Mouse (Mus musculus) brain, embryonic 18.5 days (tissue): ENCODE results near the gene Armc7.
"Not testable (repeated sequence)": the region's sequence is repeated elsewhere in the genome, so short reads cannot be mapped to it uniquely, and the experiment has no call there.

Source experiments
- DNase-seq: peaks from one replicate; pipeline ENCODE4 v3.0.0-alpha.2; 2012; ENCODE audit warnings: low read depth, low spot score

Armc7 gene

GRCm38 (mm10) chr11:115522238-115522637, 46.8 kb downstream of the Armc7 start:
- DNase-seq: no peak

DNA sequence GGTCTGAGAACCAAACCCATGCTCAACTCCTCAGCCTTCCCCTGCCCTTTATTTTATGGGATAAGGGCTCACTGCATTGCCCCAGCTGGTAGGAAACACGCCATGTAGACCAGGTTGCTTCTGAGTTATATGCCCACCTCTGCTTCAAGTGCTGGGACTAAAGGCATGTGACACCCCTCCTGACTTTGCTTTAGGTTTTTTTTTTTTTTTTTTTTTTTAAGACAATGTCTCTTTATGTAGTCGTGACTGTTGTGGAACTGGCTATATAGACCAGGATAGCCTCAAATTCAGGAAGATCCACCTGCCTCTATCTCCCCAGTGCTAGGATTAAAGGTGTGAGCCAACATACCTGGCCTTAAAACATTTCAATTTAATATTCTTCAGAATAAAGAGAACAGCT, 47.2 kb downstream of the Armc7 start:
- DNase-seq: no peak

DNA sequence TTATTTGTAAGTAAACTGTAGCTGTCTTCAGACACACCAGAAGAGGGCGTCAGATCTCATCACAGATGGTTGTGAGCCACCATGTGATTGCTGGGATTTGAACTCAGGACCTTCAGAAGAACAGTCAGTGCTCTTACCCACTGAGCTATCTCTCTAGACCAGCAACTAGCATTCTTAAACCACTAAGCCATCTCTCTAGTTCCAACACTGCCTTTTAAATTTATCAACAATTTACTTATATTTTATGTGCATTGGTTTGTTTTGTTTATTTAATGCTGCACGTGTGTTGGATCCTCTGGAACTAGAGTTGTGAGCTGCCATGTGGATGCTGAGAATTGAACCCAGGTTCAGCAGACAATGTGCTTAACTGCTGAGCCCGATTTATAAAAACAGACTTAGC, 51.0 kb downstream of the Armc7 start:
- DNase-seq: not testable (repeated sequence)

GRCm38 (mm10) chr11:115534759-115535371, 59.4 kb downstream of the Armc7 start:
- no peak for DNase-seq

GRCm38 (mm10) chr11:115535401-115536037, 60.1 kb downstream of the Armc7 start:
- no peak for DNase-seq

DNA sequence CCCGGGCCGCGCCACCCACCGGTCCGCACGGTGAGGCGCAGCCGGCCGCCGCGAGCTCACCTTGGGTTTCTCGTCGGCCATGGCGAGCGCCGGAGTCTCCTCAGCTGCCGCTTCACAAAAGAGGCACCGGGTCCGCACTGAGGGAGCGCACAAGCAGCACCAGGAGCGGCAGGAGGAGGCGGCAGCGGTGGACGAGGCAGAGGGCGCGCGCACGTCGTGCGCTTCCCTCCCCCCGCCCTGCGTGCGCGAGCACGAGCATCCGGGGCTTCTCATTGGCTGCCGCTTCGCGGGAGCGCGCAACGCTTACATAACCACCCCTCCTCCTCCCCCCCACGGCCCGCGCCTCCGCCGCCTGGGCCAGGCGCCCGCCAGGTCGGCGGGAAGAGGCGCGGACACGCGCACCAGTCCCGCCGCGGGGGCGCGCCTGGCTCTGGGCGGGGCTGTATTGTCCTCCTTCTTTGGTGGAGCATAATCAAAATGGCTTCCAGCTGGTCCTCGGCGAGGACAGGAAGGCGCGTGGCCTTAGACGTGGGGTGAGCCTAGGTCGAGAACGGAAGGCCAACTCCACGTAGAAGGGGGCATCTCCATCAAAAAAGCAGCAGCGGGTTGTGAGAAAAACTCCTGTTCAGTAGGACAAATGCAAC, 60.7 kb downstream of the Armc7 start, which contains the start of gene Sumo2:
Sumo2 (minus strand) TSS at position 239 of the 644 bp plus-strand sequence.
- peak; percentile 91 for DNase-seq

- no peak for DNase-seq
These were observed 61.5 kb downstream of the Armc7 start for GRCm38 (mm10) chr11:115536856-115537568.

GRCm38 (mm10) chr11:115538045-115538444, 62.6 kb downstream of the Armc7 start:
- DNase-seq: no peak
